In the genomic region with DNA sequence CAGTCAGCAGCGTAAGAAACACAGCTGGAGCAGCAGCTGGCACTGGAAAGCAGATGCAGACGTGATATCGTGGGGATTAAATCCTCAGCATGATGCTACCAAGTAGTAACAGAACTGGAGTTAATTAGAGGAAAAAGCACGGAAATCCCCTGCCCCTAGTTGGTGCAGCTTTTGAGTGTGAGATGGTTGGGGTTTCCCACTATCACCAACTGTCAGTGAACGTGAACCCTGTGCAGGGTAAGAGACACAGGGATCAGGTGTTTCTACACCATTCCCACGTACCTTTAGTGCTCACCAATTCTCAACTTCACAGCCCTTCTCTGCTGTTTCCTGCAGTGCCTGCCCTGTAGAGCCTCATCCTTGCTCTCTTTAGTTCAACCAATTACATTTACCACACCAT, we compare ENCODE assay signal across 32 mouse cellular contexts. TPM values are rescaled to one million over a fixed set of nuclear protein-coding genes. Genes with fewer than 3 reads are reported as not detected.
DNase-seq lines count a peak whose midpoint lies in the region; ATAC-seq and TF ChIP-seq lines count a peak whose summit lies in the region.
"Had no signal": no experiment of that assay in that cellular context is flagged by ENCODE, and none has a peak within 500 bp of the region (broad histone marks: within the 10 kb centered on the region; RNA-seq: fewer than 3 reads in every experiment).

No protein-coding gene starts in this region.

- no peak overlapping the region for H3K9ac ChIP-seq in embryonic facial prominence, embryonic 14.5 days (ENCODE audit: low read depth, low read length)
- no peak overlapping the region for H3K9ac ChIP-seq in CH12.LX (ENCODE audit: insufficient read depth, low read depth)
- no peak overlapping the region for H3K9ac ChIP-seq in neural tube, embryonic 15.5 days (replicated peaks)
- H3K9ac ChIP-seq: embryonic facial prominence, embryonic 12.5 days; forebrain, embryonic 12.5 days; heart, embryonic 12.5 days; heart, embryonic 15.5 days; hindbrain, embryonic 14.5 days had no signal

- H3K79me2 ChIP-seq in CH12.LX (replicated peaks; ENCODE audit: control insufficient read depth, extremely low read depth, insufficient read depth, poor library complexity, severe bottlenecking), result no peaks in the 10 kb centered on the region

- no peak for ATAC-seq in embryonic facial prominence, embryonic 14.5 days (ENCODE audit: low read depth)
- ATAC-seq in neural tube, embryonic 15.5 days (ENCODE audit: low FRiP score), result no peak
- ATAC-seq: forebrain, embryonic 16.5 days; intestine, embryonic 16.5 days; Patski had no signal

- H3K4me1 ChIP-seq in embryonic facial prominence, embryonic 14.5 days (ENCODE audit: control insufficient read depth, insufficient read depth, low read length), result no peaks in the 10 kb centered on the region
- no peaks in the 10 kb centered on the region for H3K4me1 ChIP-seq in embryonic facial prominence, embryonic 10.5 days
- peaks cover 12 to 47% of the 10 kb centered on the region in 2 experiments for H3K4me1 ChIP-seq in CH12.LX (ENCODE audit: control insufficient read depth in 1 of 2, insufficient read depth in 2 of 2)
- H3K4me1 ChIP-seq in neural tube, embryonic 15.5 days, result no peaks in the 10 kb centered on the region
- H3K4me1 ChIP-seq: embryonic facial prominence, embryonic 12.5 days; forebrain, embryonic 12.5 days; hindbrain, embryonic 10.5 days had no signal

- WGBS in embryonic facial prominence, embryonic 14.5 days, result 56% methylated on average over 6 of the region's 6 CpGs
- WGBS in embryonic facial prominence, embryonic 10.5 days, result 74% methylated on average over 6 of the region's 6 CpGs
- 81% methylated on average over 6 of the region's 6 CpGs for WGBS in neural tube, embryonic 15.5 days

- H3K9me3 ChIP-seq in embryonic facial prominence, embryonic 14.5 days (ENCODE audit: control insufficient read depth, low read length), result no peaks in the 10 kb centered on the region
- no peaks in the 10 kb centered on the region for H3K9me3 ChIP-seq in embryonic facial prominence, embryonic 10.5 days
- H3K9me3 ChIP-seq in CH12.LX (replicated peaks; ENCODE audit: low read length), result no peaks in the 10 kb centered on the region
- H3K9me3 ChIP-seq in neural tube, embryonic 15.5 days (replicated peaks), result no peaks in the 10 kb centered on the region
- H3K9me3 ChIP-seq: embryonic facial prominence, embryonic 12.5 days; forebrain, embryonic 12.5 days; G1E; heart, embryonic 12.5 days; heart, embryonic 15.5 days; hindbrain, embryonic 10.5 days had no signal

- no peak for TF ChIP-seq POLR2A in CH12.LX (IDR thresholded peaks at IDR 0.05; ENCODE audit: low read depth, low read length)

- H3K27me3 ChIP-seq in embryonic facial prominence, embryonic 14.5 days (replicated peaks; ENCODE audit: control insufficient read depth, insufficient read depth, low read length), result no peaks in the 10 kb centered on the region
- H3K27me3 ChIP-seq in embryonic facial prominence, embryonic 10.5 days (replicated peaks; ENCODE audit: low read depth, poor library complexity, severe bottlenecking), result no peaks in the 10 kb centered on the region
- no peaks in the 10 kb centered on the region for H3K27me3 ChIP-seq in CH12.LX (replicated peaks)
- no peaks in the 10 kb centered on the region for H3K27me3 ChIP-seq in neural tube, embryonic 15.5 days (replicated peaks)
- H3K27me3 ChIP-seq: embryonic facial prominence, embryonic 12.5 days; forebrain, embryonic 12.5 days; heart, embryonic 12.5 days; heart, embryonic 15.5 days; Patski had no signal

- no peak for TF ChIP-seq CTCF in CH12.LX (conservative IDR thresholded peaks at IDR 0.05 in 1 of 2, IDR thresholded peaks at IDR 0.05 in 1 of 2; ENCODE audit: low read depth in 2 of 2, low read length in 2 of 2)

- no peak overlapping the region for H3K27ac ChIP-seq in embryonic facial prominence, embryonic 14.5 days (replicated peaks; ENCODE audit: low read depth, low read length)
- H3K27ac ChIP-seq in embryonic facial prominence, embryonic 10.5 days (replicated peaks), result no peak overlapping the region
- peak overlapping the region; percentile 51 for H3K27ac ChIP-seq in CH12.LX (ENCODE audit: insufficient read depth, low read depth)
- H3K27ac ChIP-seq in neural tube, embryonic 15.5 days (replicated peaks), result no peak overlapping the region
- H3K27ac ChIP-seq: embryonic facial prominence, embryonic 12.5 days; forebrain, embryonic 12.5 days; heart, adult 2 months; heart, embryonic 15.5 days; hindbrain, embryonic 10.5 days; hindbrain, embryonic 14.5 days had no signal

- no peak for TF ChIP-seq RAD21 in CH12.LX (IDR thresholded peaks at IDR 0.05; ENCODE audit: low read depth, low read length)

- H3K36me3 ChIP-seq in embryonic facial prominence, embryonic 14.5 days (ENCODE audit: control insufficient read depth, insufficient read depth, low read length), result peaks cover 85% of the 10 kb centered on the region
- peaks cover 92% of the 10 kb centered on the region for H3K36me3 ChIP-seq in embryonic facial prominence, embryonic 10.5 days (replicated peaks)
- peaks cover 61 to 82% of the 10 kb centered on the region in 2 experiments for H3K36me3 ChIP-seq in CH12.LX (replicated peaks in 1 of 2; ENCODE audit: control insufficient read depth in 1 of 2, insufficient read depth in 1 of 2, low read length in 1 of 2)
- H3K36me3 ChIP-seq in neural tube, embryonic 15.5 days, result peaks cover 68% of the 10 kb centered on the region

- H3K4me3 ChIP-seq in embryonic facial prominence, embryonic 14.5 days (ENCODE audit: low read depth, low read length), result no peak overlapping the region
- no peak overlapping the region for H3K4me3 ChIP-seq in embryonic facial prominence, embryonic 10.5 days
- H3K4me3 ChIP-seq in CH12.LX (replicated peaks in 1 of 3; ENCODE audit: low read depth in 2 of 3, low read length in 2 of 3, poor library complexity in 1 of 3), result no peak overlapping the region
- H3K4me3 ChIP-seq in neural tube, embryonic 15.5 days (replicated peaks), result no peak overlapping the region
- H3K4me3 ChIP-seq: embryonic facial prominence, embryonic 12.5 days; erythroblast, embryonic 14.5 days; forebrain, embryonic 12.5 days; heart, adult 2 months; heart, embryonic 12.5 days; heart, embryonic 15.5 days; hindbrain, embryonic 10.5 days had no signal

- no peak overlapping the region for H3K4me2 ChIP-seq in embryonic facial prominence, embryonic 14.5 days (ENCODE audit: low read depth, low read length)
- no peak overlapping the region for H3K4me2 ChIP-seq in CH12.LX (ENCODE audit: insufficient read depth, low read depth, poor library complexity, severe bottlenecking)
- H3K4me2 ChIP-seq in neural tube, embryonic 15.5 days, result no peak overlapping the region
- H3K4me2 ChIP-seq: embryonic facial prominence, embryonic 12.5 days; forebrain, embryonic 12.5 days; heart, embryonic 12.5 days; heart, embryonic 15.5 days; hindbrain, embryonic 14.5 days had no signal

- peak; percentile 37 for DNase-seq in embryonic facial prominence, embryonic 14.5 days (ENCODE audit: low spot score)
- DNase-seq in embryonic facial prominence, embryonic 10.5 days (ENCODE audit: low spot score), result no peak
- DNase-seq in A20 (ENCODE audit: low read depth, low spot score) (peak; percentile 31), CH12.LX (ENCODE audit: extremely low read depth) (peak; percentile 40)
- DNase-seq in induced T-regulatory cell, adult 2 months (ENCODE audit: low read depth), result peak; percentile 58
- no peak for DNase-seq in cerebellum, adult 11-12 months
- DNase-seq in left cerebral cortex, adult 18-20 months (ENCODE audit: low spot score in 2 of 2), result no peak
- DNase-seq: adrenal gland, adult 2 months; adrenal gland, postnatal 14 days; B cell, adult 2 months; cerebellum, adult 18-20 months; cerebellum, adult 9-10 months; cerebellum, postnatal 14 days; gastrocnemius, postnatal 10 days; gastrocnemius, postnatal 36 days; heart, adult 2 months; heart, postnatal 10 days; heart, postnatal 36 days; kidney, adult 18-20 months had no signal

- TF ChIP-seq EP300 in CH12.LX (IDR thresholded peaks at IDR 0.05; ENCODE audit: low read length), result peak; percentile 32; the same call in 1 of the 2 replicates

- dilution Hi-C loops in CH12.LX (cut with MboI; ENCODE audit: extremely low pct_ligation_motif_present, extremely low pct_unique_long_range_greater_than_20kb, low sequenced_read_pairs), result no loop called here

- in situ Hi-C loops in CH12.LX (cut with MboI; ENCODE audit: low pct_ligation_motif_present, low pct_unique_long_range_greater_than_20kb, low sequenced_read_pairs), result no loop called here

TF ChIP-seq in CH12.LX, 34 proteins besides CTCF, POLR2A, EP300 and RAD21 (continues in another document):
- TF ChIP-seq CHD2 (IDR thresholded peaks at IDR 0.05; ENCODE audit: low read length) (no peak), TCF12 (IDR thresholded peaks at IDR 0.05; ENCODE audit: low read depth, low read length) (peak; percentile 22; the same call in 1 of the 2 replicates), BHLHE40 (IDR thresholded peaks at IDR 0.05; ENCODE audit: low read depth, low read length) (peak; percentile 46), ETS1 (conservative IDR thresholded peaks at IDR 0.05; ENCODE audit: low read depth, low read length) (peak; percentile 26; the same call in 1 of the 2 replicates), PAX5 (IDR thresholded peaks at IDR 0.05; ENCODE audit: low read length) (no peak), UBTF (IDR thresholded peaks at IDR 0.05; ENCODE audit: low read depth, low read length) (no peak), IRF4 (IDR thresholded peaks at IDR 0.05; ENCODE audit: low read depth, low read length) (peak; percentile 15; the same call in 1 of the 2 replicates), ZKSCAN1 (IDR thresholded peaks at IDR 0.05; ENCODE audit: borderline replicate concordance, low read depth, low read length) (no peak), POLR2AphosphoS2 (IDR thresholded peaks at IDR 0.05; ENCODE audit: low read depth, low read length) (no peak), CHD1 (IDR thresholded peaks at IDR 0.05; ENCODE audit: low read depth, low read length) (no peak), NELFE (IDR thresholded peaks at IDR 0.05; ENCODE audit: low read depth, low read length) (no peak), SIN3A (IDR thresholded peaks at IDR 0.05; ENCODE audit: low read length) (peak; percentile 38; the same call in 1 of the 2 replicates), JUND (conservative IDR thresholded peaks at IDR 0.05; ENCODE audit: low read depth, low read length) (no peak), HCFC1 (IDR thresholded peaks at IDR 0.05; ENCODE audit: low read depth, low read length) (no peak), MXI1 (IDR thresholded peaks at IDR 0.05; ENCODE audit: low read depth, low read length) (0 out of 2 replicates have a peak, but pooled peaks have one; percentile 23)

RNA-seq across cellular contexts. Expression of gene Gsg1l, which starts 37.6 kb away (rescaled TPM):
- polyA plus RNA-seq in embryonic facial prominence, embryonic 14.5 days (2014; fragmentation: Nextera tagmentation; extraction: Ambion mirVana), result 2.0 and 2.7 TPM in 2 replicates
- polyA plus RNA-seq in embryonic facial prominence, embryonic 10.5 days (2016; fragmentation: Nextera tagmentation; extraction: Ambion mirVana), result 0.65 and 1.3 TPM in 2 replicates
- total RNA-seq in CH12.LX (2012; rRNA removed), result not detected in 2 replicates
- total RNA-seq in CH12.LX (2014; rRNA removed), result not detected in 2 replicates
- polyA plus RNA-seq in CH12.LX (2012; ENCODE audit: insufficient read length, low read depth), result not detected in 2 replicates
- 10 to 100 TPM; 65.7 to 75.3 TPM for total RNA-seq in left cerebral cortex, adult 18-20 months (2021)
- polyA plus RNA-seq in neural tube, embryonic 15.5 days (2015; fragmentation: Nextera tagmentation; extraction: Ambion mirVana), result 12.9 and 14.4 TPM in 2 replicates
- total RNA-seq: gastrocnemius, postnatal 36 days; granulocyte monocyte progenitor cell, adult 5-6 weeks had no signal
- polyA plus RNA-seq: erythroblast, embryonic 14.5 days; G1E; Patski had no signal

Comparison
In these comparisons a context has a peak if more than half of its experiments do, and no peak if none do; other contexts are left out.
1. DNase-seq: peak in embryonic facial prominence, embryonic 14.5 days (single experiment), A20 (single experiment), CH12.LX (single experiment) and induced T-regulatory cell, adult 2 months (single experiment); none in embryonic facial prominence, embryonic 10.5 days (single experiment), cerebellum, adult 11-12 months (single experiment) and left cerebral cortex, adult 18-20 months (0 of 2).